Mouse (Mus musculus) CD4-positive, CD25-positive, alpha-beta regulatory T cell, adult 4 months (primary cell): Measurements from ENCODE around the gene Musk. TPM values are rescaled to one million over a fixed set of nuclear protein-coding genes. Genes with fewer than 3 reads are reported as not detected.

Source experiments
- ATAC-seq: one replicate; pipeline ENCODE4 v1.8.0; 2017
- polyA plus RNA-seq, 2 experiments: library from polyadenylated mRNA; unstranded; fragments of 100-300 nt; shearing (Covaris generic); gene quantifications; one replicate each; pipeline ENCODE4 v1.2.1; 2017

Musk gene
- polyA plus RNA-seq, 2 experiments from 2014 or later = not detected

DNA sequence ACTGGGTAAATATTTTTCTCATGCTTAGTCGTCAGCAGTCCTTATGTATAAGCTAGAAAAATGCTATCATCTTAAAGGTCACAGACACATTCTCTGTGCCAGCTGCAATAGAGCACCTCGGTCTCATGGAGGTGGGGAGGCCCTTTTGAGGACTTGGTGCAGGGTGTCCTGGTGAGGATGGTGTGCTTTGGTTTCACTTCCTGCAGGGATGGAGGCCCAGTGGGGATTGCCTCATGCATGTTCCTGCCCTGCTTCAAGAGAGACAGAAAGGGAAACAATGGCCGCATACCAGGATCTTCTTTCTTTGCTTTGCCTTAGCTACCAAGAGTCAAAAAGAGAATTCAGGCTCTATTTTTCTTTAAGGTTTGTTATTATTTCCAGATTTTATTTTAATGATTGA lies 31.8 kb downstream of the Musk start:
- no peak for ATAC-seq

DNA sequence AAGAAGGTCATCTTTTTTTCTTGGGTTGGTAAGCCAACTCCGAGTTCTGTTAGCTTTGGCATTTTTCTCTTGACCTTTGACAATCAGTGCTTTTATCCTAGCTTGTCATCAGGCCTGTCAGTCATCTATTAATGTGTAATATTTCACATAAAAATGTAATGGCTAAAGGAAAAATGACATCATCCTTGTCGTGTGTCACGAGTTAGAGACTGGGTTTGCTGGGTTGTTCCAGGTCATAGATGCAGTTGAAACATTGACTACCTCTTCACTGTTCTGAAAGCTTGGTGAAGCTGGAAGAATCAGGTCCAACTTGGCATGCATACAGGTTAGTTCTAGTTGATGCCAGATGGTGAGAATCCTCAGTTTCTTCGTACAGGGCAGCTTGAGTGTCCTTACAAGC lies 34.5 kb downstream of the Musk start:
- no peak for ATAC-seq

DNA sequence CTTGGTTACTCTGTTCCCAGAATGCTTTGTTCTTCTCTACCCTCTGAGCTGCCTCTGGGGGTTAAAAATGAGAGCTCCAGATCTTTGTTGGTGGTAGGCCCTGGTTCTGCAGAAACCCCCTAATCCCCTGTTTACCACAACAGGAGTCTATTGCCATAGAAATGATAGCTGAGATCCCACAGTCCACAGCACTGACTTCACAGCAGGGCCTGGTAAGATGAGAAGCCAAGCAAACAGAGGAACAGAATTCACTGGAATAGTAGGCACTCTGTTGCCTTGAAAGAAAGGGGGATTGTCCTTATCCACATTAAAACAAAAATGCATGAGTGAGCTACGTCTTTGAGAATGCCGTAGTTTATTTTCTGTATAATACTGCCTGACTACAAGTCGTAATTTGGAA lies 41.0 kb downstream of the Musk start:
- ATAC-seq = no peak

DNA sequence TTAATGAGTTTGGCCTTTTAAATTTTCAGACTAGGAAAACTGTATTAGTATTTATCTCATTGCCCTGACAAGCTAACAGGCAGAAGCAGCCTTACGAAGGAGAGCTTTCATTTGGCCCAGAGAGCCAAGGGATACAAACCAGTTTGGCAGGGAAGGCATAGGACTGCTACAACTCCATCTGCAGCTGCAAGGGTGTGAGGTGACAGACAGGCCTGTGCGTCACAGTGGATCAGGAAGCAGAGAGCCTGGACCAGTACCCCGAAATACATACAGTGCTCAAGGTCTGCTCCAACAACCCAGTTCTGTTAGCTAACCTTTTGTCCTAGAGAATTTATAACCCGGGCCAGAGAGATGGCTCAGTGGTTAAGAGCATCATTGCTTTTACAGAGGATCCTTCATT lies 42.5 kb downstream of the Musk start:
- ATAC-seq = no peak

DNA sequence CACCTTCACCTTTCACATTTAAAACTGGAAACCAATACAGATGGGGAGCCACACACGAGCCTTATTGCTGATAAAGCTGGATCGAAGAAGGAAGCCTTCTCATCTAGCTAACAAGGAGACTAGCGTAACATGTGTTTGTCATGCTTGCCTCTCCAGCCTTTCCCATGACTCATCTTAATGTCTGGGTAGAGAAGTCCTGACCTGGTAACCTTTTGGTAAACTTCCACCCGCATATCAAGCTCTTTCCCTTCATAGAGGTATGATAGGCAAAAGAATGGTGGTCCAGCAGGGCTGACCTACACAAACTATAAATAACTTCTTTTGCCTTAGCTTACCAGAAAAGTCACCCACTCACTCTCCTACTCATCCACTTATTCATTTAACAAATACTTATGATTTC lies 44.3 kb downstream of the Musk start:
- ATAC-seq = no peak

DNA sequence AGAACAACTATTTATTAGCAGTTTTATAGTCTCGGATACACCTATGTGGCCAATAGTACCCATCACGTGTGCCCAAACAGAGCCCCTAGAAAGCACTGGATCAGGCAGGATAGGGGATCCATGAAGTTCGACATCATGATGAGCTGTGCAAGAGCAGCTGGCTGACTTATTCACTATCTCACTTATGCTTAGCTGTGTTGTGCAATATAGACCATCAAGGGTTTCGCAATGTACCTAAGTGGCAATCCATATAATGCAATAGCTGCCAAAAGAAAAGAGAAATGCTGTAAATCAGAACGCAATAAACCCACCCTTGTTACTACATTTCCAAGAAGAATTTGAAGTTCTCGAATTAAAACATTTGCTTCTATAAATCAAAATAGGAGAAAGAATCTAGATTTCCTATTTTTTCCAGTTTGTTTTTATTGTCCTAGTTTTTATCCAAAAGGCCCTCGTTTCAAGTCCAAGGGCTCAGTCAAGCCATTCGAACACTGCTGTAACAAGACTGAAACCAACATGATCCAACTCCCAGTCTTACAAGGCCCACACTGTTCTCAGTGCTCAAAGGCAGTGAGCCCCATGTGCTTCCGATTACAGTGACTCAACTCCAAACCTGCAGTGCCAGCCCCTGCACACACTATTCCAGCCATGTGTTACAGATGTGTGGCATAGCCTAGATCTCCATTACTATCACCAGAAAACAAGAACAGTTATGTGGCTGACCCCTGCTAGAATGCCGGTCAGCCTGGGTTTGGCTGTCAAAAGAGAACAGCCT lies 45.3 kb downstream of the Musk start:
- ATAC-seq = no peak

DNA sequence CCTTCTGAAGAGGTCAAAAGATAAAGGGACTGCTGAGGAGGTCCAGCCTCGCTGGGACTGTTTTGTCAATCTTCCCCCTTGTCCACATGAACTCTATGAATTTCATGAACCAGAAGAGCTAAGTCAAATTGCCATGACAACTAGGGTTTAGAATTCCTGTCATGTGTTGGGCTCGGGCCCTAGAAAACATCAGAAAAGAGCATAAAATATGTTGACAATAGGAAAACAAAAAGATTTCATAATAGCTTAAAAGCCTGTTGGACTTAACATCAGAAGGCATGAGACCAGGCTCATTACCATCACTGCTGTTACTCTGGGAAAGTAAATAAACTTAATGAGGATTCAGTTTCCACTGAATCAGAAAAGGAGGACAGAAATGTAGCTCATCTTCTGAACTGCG lies 46.6 kb downstream of the Musk start:
- no peak for ATAC-seq

DNA sequence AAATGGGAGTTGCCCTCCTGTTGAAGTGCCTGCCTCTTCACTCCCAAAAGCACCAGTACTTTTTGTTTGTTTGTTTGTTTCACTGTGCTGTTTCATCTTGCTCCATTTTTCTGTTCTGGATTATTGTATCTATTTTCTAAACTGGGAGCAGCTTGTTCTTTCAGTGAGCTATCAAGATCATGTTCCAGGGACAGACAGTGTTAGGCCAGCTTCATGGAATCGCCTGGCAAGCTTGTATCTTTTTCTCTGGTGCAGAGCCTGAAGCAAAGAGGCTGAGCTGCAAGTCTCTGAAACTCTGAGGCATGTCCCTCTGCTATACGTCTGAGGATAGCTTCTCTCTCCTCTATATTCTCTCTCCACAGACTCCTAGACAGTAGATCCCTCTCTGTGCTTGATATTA lies 50.5 kb downstream of the Musk start:
- ATAC-seq = no peak

DNA sequence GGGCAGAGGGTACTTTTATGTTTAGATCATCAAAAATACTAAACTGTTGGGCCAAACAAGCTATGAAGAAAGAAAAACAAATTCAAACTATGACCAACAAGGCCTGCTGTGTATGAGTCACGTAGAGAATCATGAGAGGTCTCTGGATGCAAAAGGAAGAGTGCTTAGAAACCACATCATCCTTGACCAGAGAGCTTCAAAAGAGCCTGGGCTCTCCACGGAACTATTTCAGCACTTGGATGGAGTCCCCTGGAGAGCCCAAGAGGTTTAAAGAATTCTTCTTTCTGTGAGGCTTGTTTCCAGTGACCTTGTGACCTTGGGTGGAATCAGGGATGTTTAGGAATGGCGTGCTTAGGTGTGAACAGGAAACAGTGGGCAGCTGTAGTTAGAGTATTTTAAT lies 53.5 kb downstream of the Musk start:
- no peak for ATAC-seq

DNA sequence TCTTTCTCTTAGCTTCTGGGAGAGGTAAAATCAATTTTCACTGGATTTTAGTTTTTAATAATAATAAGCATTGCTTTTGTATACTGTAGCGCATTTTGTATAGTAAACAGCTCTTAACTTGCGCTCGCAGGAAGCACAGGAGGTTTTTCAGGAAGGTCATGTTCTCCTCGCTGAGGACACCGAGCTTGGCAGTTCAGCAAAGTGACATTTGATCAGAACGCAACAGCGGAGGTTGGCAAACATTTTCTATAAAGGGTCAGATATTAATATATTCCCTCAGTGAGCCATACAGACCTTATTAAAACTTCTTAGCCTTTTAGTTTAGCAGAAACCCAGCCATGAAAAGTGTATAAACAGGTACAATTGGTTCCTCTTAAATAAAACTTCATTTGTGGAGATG lies 64.4 kb downstream of the Musk start:
- no peak for ATAC-seq

DNA sequence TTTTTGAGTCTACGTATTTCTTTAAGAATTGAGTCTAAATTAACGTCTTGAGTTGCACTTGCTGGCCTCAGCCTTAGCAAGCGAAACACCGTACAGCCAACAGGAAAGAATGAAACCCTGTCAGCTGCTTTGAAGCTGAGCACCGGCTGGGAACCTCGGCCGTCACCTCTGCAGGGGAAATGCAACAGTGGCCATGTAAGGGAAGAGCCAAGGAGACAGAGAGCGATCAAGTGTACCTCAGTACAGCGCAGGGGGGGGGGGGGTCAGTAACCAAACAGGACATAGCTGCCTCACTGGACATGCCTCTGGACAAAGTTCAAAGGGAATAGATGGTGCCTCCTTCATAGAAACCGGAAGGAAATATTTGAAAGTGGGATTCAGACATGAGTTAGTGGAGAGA lies 65.4 kb downstream of the Musk start:
- ATAC-seq = no peak

DNA sequence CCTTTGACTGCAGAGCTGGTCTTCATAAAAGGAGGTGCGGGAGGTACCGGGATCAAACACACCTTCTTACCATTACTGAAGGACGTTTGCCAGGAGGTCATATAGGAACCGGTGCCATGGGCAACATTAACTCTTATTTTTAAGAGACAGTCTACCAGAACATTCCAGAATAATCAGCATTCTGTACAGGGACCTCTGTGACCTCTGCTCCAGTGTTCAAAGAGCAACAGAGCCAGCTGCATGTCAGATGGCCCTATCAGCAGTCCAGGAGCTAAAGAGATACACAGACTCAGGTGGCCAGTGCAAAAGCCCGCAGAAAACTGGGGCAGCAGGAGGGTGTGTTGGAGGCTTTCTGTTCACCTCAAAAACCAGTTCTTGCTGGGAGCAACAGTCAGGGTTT lies 65.8 kb downstream of the Musk start:
- ATAC-seq = no peak

DNA sequence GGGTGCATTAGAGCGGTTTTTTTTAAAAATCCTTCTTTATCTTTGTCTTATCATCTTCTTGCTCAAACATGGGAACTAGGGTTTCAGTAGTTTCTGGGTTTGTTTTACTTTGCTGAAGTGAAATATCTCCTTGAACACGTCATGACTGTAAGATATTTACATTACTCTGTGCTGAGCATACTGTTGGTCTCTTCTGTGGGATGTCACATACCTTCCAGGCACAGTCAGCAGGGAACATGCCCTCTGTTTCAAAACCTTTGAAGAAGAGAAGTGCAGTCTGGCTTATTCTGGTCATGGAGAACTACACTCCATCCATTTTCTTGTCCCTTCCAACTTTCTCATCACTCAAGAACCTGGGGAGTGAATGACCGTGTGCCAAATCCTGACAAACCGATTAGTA lies 73.2 kb downstream of the Musk start:
- no peak for ATAC-seq

DNA sequence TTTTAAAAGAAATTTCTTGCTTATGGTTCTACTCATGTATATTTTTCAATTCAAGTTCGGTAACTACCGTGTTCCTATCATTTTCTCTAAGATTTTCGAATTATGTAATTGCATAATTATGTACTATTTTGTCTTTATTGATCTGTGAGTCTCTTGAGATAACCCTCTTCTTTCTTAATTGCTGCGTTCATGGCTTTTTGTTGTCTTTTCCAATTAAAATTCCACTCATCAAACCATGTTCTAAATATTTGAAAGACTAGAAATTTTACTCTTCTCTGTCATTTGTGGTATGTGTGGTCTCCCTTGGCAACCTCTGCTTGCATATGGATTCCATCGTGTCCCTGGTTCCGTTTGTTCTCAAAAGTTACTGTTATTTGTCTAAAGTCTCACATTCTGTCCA lies 79.6 kb downstream of the Musk start:
- ATAC-seq = no peak

DNA sequence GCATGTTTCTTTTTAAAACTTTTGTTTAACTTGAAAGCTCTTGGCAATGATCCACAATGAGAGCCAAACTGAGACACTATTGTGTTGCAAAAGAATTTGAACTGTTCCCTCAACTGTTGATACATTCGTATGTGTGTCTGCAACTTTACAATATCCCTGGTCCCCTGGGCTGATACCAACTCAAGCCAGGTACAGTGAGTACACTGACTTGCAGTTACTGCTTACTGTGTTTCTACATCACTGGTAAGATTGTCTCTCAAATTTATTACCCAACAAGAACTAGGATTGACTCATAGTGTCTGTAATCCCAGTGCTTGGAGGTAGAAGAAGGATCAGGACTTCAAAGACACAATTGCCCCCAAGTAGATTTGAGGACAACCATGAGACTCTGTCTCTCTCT lies 85.3 kb downstream of the Musk start:
- ATAC-seq = no peak

DNA sequence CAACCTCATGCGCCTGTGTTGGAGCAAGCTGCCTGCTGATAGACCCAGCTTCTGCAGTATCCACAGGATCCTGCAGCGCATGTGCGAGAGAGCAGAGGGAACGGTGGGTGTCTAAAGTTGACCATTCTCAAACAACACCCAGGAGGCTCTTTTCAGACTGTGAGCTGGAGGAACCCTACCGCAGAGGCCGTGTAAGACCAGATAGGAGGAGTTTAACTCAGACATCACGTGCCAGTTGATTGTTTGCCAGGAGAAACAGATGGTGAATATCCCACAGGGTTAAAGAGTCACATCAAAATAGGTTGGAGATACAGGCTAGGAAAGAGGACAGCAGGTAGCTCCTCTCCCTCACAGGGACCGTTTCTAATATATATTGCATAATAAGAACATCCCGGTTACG lies 87.8 kb downstream of the Musk start:
- ATAC-seq = no peak

DNA sequence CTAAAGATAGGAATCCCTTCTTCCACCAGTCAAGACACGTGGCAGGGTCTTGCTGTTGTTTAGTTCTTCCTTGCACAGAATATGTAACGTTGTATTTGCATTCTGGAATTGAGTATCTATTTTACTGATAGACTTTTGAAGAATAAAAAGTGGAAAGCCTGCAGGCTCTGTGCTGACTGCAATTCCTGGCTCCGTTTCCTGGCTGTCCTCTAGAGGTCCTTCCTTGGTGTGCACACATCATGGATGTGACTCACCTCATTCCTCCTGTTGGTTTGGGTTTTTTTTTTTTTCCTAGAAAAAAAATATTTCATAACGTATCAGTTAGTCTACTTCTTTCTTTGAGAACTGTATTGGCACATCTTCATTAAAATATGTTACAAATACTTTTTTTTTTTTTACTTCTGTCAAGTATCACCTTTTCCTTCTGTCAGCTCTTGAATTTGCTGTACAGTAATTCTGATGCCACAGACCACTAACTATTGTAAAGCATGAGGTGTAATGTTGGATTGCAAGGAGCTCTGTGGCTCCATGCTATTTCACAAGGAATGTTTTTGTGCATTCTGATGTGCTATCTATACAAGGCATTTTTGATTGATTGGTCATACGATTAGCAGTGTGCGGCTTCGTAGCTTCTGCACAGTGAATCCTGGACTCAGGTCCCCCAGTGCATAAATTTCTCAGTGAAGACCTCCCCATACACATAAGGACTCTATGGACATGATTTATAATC lies 88.5 kb downstream of the Musk start:
- ATAC-seq = no peak

DNA sequence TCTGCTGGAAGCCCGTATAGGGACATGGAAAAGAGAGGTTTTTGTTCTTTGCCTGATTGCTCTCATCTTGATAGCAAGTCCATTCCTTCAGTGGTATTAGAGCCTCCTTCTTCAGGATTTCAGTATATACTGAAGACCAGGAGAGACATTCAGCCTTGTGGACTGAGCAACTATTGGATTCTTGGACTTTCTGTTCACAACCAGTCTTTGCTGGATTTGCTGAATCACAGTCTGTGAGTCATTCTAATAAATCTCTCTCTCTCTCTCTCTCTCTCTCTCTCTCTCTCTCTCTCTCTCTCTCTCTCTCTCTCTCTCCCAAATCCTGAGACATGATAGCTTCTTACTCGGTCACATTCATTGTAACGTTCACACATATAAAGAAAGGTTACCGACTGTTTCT lies 93.4 kb downstream of the Musk start:
- no peak for ATAC-seq

DNA sequence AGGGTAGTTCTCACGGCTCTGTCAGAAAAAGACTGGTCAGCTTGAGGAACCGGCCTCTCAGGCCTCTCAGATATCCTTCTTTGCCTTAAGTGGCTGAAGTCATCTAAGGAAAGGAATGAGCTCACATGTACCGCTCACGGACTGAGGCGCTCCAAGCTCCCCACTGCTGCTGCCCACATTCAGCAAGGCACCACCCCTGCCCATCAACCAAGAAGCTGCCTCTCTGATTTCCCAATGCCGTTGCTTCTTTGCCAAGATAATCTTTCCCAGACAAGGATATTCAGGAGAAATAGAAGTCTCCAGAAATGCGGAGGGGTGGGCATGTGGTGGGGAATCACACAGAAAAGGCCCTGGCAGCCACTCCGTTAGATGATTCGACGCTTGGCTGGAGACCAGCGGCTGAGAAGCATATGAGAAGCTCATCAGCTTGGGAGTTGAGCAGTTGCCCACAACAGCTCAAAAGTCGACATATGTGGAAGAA lies 115.1 kb downstream of the Musk start:
- no peak for ATAC-seq

DNA sequence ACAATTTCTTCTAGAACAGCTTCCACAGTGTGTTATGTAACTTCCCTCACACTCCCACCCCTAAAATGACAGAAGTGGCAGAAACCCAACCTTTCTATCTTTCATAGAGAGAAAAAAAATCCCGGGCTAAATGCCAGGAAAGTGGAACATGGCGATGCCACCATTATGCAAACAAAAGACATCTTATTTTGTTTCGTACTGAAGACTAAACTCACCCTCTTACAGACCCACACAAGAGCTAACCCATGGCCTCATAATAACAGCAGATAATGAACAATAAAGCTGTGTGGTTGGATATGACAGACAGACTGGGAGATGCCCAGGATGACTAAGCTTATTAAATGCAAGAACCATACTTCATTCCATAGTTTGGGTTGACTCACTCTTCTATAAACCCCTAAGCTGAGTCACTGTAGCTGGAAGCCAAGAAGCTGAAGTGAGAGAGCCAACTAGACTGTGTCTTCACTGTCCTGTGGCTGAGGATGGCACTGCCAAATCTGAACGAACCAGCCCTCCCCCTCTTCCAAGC lies 116.3 kb downstream of the Musk start:
- no peak for ATAC-seq

DNA sequence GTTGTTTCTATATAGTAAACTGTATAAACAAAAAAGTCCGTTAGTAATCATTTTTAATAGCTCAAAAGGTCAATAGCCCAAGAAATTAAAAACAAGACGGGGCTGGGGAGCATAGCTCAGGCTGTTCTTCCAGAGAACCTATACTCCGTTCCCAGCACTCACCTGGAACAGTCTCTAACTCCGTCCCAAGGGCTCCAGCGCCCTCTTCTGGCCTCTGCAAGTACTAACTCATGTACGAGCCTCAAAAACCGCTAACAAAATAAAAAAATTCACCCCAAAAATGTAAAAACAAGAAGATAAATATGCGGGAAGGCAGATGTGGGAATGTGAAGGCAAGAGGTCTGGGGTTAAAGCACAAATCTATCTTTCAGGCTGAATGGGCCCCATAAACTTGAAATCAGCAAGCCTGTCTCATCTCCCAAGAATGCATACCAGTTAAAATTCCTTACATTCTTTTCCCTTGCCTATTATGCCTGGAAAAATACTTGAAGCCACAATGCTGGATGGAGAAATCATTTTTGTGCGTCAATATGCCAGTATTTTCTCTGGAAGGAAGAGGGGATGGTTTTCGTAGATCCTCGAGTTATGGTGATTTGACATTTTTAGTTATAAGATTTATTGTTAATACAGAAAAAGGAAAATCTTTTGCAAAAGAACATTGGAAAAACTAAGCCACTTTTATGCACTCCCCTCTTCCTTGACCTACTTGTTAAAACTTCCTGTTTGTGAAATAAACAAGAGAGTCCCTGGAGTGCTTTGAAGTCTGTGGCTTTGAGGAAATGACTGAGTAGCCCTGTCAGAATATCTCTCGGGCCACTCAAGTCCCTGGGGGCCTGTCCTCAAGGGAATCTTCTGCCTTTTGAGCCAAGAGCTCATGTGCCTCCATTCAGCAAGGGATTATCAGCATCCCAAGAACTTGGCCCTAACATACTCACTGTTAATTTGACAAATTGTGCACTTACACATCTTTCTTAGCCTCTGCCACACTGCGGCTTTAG lies 127.7 kb downstream of the Musk start:
- ATAC-seq = no peak

DNA sequence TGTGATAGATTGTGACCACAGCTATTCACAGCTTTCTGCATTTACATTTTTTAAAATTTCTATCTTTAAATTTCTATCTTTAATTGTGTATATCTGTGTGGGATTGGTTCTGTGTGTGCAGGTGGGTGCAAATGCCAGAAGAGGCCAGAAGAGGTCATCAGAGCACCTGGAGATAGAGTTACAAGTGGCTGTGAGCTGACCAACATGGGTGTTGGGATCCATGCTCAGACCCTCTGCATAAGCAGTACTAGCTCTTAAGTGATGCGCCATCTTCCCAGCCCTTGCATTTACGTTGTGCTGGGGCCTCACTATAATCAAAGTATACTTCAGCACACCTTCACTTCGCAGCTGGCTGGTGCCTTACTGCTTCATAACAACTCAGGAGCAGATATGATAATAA lies 129.8 kb downstream of the Musk start:
- no peak for ATAC-seq

DNA sequence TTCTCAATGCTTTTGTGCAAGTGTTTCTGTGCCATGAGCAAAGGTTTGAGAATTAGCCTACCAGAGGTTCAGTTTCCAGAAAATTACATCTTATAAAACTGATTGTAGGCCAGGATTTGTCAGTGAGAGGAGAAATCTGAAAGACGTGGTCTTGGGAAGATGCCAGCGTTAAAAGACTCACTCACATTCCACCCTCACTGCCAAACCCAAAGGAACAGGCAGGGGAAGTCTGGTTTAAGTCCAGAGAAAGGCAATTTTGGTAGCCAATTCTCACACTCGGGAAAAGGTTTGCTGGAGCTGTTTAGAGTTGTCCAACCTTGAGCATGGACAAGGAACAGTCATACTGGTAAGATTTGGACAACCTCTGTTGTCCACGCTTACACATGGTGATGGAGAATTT lies 131.6 kb downstream of the Musk start:
- ATAC-seq = no peak
